Mouse (Mus musculus): ENCODE data around the gene Fgfr2.
"Not testable (repeated sequence)": the region's sequence is repeated elsewhere in the genome, so short reads cannot be mapped to it uniquely, and the experiment has no call there.

Fgfr2 gene

DNA sequence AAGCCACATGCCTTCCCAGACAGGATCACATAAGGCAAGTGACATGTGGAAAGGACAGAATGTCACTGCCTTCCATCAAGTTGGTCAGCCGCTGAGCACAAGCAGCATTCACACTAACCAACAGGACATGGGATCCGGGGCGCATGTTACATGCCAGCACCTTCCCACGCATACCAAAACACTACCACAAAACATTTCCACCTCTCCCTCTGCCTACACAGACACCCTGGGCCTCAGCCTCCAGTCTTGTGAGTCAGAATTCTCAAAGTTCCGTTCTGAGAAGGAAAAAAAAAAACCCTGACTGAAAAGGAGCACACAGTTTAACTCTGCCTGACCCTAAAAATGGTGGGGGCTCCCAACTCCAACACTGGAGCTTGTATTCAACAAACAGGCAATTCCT, 2955.9 kb downstream of the Fgfr2 start:
- DNase-seq = peak; percentile 4

DNA sequence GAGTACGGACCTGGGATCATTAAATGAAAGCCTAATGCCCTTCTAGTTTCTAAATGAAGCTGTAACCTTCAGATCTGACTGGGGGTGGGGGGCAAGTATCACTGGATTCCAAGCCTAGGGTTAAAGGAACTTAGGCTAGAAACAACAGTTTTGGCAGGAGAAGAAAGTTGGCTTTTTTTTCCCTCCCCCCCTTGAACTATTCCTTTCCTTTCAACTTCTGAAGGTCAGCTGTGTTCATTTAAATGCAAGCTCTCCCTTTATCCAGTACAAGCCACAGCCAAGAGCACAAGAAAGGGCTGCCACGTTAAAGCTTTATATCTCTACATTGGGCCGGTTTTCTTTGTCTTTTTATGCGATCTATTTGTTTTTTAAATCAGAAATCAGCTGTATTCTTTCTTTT, 2957.0 kb downstream of the Fgfr2 start:
- DNase-seq = no peak

DNA sequence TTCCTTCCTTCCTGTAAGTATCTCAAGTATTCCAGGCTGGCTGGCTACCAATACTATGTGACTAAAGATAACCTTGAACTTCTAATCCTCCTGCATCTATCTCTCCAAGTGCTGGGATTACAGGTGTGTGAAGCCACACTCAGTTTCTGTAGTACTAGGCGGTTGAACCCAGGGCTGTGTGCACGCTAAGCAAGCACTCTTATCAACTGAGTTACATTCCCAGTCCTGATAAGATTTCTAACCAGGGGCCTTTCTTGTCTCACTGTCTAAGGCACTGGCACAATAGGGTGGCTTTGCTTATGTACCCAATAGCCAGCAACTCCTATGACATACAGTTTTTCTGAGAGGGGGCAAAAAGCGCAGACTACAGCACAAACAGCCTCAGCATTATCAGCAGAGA, 2957.7 kb downstream of the Fgfr2 start:
- no peak for DNase-seq

DNA sequence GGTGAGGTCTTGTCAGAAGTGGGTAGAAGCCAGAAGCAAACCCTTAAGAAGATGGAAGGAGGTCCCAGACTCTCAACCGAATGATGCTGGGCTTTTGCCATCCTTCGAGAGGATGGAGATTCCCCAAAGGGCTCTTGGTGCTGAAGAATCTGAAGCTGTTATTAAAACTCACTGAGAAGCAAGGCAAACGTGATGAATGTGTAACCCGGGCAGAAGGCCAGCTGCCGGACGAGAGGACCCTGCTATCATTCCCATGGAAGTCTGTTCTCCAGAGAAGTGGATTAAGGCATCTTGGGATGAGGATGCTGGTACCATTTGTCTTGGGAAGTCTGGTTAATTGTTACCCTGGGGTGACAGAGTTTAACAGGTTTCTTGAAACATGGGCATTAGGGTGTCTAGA, 2960.4 kb downstream of the Fgfr2 start:
- no peak for DNase-seq

DNA sequence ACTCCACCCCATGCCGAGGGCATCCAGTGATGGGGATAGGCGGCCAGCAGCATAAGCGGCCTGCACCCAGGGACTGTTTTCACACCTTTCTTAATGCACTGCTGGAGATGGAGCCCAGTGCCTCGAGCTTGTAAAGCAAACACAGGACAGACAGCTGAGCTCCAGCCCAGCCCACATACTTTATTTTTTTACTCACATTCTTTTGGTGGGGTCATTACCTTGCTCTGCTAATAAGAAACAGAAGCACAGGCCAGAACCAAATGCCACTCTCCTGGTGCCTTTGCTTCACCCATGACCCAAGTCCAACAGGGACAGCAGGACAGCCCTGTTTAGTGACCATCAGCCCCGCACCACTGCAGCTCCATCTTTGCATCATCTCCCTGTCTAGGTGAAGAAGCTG, 2961.6 kb downstream of the Fgfr2 start:
- DNase-seq = no peak

DNA sequence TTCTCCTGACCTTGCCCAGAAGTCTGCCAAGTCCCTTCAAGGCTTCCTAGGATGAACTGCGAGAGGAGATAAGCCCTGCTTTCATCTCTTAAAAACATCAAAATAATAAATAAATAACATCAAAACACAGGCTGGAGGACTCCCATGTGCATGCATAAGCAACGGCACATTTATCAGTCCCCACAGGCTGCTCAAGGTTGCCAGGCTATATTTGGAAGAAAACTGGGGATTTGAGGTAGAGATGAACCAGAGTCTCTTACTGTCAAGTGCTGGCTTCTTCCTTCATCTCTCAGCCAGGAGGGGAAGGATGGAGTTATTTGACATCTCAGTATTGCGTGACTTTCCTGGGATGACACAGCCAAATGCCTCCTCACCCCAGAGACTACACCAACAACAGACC, 2964.3 kb downstream of the Fgfr2 start:
- DNase-seq = no peak

DNA sequence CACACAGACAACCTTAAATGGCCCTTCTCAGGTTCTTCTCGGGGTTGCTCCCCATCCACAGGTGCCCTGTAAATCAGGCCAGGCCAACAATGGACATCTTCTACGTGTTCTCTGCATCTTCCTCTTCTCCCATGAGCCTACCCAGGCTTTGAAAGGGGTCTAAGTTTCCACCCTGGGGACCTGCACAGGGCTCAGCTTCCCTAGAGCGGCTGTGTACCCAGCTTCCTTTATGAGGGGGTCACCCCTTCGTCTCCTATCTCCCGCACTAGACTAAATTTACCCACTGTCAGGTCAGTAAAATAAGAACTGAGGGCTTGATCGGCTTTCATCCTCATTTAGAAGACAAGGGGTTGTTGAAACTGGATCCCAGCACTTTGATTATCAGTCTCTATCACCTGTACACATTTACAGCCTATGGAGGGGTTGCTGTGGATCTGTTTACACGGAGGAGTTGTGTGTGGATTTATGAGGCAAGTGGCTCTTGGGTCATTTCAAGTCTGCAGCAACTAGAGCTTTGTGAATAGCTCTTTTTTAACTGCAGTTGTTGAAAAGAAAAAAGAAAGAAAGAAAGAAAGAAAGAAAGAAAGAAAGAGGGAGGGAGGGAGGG, 2969.7 kb downstream of the Fgfr2 start:
- DNase-seq = no peak

DNA sequence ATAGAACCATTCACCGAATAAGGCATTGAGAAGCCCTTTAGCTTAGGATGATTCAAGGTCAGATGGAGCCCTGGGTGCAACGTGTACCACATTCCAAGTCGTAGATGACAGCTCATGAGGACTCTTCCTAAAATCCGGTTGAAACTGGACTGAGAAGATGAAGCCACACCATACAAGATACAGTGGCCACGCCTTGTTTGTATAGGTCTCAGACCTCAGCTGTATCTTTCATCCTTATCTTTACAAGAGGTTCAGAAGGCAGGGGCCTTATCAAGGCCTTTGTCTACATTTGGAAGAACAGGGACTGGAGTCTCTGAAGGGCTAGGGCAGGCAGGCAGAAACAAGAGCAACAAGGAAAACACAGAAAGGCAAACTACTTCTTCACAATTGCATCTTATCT, 2974.2 kb downstream of the Fgfr2 start:
- DNase-seq = no peak

DNA sequence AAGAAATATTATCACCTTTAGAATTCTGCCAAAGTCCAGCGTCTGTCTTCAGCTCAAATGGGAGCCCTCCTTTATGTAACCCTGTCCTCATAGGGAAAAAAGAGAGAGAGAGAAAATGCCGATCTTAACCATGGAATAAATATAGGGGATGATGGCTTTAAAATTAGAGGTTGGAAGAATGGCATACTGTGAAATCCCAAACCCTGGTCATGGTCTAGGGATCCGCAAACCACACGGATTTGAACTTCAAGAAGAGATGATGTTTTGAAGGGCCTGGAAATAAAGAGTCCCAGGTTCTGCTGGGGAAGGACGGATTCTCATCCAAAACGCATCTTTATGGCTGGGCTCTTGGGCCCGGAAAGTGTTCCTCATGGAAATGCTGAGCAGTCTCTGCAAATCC, 2975.9 kb downstream of the Fgfr2 start:
- no peak for DNase-seq

DNA sequence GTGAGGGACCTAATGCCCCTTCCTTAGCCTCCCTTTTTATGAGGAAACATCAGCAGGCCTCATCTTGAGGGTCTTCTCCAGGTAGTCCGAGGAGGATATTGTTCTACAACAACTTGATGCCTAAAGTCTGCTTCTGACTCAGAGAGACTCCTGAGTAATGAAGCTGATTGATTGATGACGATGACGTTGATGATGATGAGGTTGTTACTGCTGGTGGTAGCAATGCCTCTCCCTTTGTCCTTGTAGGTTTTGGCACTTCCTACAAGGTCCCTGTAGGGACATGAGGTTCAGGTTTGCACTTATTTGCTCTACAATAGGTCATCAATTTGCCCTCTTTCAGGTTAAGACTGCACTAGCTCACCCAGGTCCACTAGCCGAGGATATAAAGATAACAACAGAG, 2977.9 kb downstream of the Fgfr2 start:
- DNase-seq = no peak

DNA sequence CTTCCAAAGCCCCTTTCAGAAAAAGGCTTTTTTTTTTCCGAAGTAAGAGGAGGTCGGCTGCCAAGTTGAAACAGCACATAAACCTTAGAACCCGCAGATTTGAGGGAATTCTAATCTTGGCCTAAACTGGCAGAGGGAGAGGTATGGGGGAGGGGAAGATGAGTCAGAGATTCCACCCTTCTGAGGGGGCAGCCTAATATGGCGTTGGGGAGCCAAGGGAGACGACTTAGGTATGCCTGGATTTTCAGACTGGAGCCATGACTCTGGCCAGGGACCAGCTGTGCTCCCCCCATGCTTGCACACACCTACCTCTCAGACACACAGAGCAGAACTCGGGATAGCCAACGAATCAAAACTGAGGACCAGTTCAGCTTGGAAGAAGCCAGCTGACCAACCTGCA, 2979.8 kb downstream of the Fgfr2 start:
- no peak for DNase-seq

DNA sequence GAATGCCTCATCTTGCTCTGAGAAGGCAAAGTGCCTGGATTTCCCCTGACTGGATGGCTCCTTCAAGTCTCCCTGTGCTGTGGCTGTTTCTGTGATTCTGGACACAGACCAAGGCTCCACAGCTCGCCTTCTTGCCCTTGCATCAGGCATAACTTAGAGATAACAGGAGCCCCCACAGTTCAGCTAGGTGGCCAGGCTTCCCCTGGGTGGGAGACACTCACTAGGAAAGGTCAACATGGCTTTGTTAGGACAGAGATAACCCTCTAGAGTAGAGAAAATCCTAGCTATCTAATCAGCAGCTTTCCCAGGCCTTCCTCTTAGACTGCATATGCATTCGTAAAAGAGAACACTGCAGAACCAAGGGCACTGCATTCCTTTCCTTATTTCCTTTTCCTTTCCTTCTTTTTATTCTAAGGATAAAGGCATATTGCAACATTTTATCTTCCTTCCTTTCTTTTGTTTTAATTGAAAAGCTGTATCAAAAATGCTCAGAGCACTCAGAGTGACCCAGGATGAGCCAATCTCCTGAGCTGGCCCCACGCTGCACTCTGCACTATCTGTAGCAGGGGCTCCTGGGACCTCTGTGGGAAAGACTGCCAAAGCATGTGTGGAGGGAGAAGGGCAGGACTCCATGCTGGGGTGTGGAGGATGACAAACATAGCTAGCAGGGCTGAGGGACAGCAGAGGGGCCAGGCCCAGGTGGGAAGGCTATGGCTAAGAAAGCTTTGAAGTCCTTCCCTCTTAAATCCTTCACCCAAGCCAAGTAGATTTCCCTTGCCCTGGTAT, 2981.9 kb downstream of the Fgfr2 start:
- no peak for DNase-seq

DNA sequence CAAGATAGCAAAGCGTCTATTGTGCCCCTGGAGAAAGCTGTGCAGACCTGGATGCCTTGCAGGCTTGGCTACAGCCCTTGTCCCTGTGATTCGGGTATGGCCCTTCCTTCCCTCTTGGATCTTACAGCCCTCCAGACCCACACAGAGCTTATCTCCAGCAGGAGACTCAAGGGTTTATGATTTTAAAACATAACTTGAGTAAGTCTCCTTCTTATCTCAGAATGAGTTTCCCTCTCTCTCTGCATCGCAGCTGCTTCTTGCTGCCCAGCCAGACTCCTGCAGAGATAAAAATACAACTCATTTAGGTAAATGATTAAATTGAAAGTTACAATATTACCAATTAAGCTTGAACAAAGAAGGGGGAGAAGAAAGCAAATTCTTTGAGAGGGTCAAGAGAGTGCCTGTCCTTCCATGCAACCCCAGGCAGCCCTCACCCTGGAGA, 2988.2 kb downstream of the Fgfr2 start:
- no peak for DNase-seq

DNA sequence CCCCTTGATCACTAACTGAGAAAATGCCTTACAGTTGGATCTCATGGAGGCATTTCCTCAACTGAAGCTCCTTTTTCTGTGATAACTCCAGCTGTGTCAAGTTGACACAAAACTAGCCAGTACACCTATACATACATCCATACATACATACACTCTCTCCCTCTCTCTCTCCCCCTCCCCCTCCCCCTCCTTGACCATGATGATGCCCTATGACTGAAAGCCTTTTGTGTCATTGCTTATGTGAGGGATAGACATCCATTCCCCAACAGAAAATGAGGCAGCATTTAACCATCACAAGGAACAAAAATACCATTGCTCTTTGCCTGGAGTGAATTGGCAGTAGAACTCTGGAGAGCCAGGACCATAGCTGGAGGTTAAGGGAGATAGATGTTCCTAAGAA, 2988.7 kb downstream of the Fgfr2 start:
- DNase-seq = not testable (repeated sequence)

DNA sequence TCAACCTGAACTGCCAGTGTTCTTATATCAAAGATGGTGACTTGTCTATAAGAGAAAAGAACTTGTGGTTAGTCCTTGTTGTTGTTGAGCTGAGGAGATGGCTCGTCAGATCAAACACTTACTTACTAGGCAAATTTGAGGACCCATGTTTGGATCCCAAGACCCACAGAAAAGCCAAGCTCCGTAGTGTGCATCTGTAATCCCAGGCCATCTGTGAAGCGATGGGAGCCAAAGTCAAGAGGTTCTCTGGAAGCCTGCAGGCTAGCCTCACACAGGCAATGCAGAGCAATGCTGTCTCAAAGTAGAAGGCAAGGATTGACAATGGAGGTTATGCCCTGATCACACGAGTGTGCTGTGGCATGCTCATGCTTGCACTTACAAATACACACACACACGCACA, 2992.9 kb downstream of the Fgfr2 start:
- DNase-seq = no peak

DNA sequence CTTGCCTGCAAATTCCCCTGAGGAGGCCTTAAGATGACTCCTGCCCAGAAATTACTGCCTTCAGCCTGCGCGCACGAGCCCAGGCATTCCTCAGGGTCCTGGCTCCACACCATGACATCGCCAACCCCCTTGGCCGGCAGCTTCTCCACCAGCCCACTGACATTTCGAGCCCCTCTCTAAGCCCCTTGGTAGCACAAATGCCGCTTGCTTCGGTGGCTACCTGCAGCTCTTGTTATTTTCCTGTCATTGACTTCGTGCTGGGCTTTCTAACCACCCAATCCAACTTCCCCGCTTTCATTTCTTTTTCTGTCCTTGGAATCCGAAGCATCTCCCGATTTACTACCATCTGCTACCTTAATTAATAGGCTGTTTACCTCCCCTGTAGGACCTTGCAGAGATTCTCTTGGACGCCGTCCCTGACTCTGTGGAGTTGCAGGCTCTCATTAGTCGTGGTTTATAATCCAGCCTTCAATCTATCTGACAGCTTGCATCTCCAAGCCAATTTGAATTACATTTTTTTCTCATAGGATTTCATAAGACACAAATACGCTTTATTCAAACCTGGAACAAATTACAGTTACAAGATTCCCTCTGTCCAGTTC, 2993.7 kb downstream of the Fgfr2 start:
- DNase-seq = no peak

DNA sequence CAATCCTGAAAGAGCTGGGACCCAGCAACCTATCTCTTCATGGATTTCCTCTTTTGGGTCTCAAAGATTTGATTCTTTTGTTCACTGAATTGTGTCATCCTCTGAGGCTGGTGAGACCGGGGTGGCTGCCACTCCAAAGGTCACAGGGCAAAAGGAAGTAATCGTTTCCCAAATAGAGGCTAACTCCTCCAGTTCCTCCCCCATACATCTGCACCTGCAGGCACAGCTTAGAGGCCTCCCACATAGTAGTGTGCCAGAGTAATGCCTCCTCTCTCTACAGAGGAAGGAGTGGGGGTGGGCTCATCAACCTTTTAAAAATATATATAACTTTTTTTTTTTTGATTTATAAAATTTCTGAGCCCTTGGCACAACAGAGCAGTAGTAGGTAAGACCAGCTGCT, 3001.6 kb downstream of the Fgfr2 start:
- peak; percentile 4 for DNase-seq

DNA sequence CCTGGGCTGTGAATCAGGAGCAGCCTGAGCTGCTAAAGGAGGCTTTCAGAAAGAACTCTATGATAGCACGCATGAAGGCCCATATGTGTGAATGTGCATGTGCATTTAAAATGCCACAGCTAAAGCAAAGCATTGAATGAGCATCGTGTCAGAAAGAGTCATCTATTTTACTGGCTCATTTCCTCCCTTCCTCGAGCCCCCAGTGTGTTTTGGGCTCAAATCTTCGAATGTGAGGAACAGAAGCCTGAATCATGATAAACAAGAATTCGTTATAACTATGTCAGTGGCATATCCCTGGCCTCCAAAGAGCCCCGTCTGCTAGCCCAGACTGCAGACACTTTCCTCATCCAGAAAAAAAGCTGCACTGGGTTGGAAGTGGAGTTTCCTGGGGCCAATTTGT, 3003.7 kb downstream of the Fgfr2 start:
- DNase-seq = no peak

DNA sequence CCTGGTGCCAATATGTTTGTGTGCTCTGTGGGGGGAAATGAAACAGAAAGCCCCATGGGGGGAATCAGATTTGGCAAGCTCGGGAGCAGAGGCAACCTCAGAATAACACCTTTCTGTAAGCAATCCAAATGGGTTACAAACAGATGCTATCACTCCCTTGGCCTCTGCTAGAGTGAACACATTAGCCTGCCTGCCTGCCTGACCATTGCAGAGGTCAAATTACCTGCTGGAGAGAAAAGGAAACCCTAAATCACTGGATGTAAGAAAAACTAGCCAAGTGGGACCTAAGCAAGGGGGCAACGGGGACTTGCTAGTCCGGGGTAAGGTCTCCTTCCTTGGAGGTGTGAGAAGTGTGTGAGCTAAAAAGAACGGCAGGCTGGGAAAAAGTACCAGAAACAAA, 3004.4 kb downstream of the Fgfr2 start:
- DNase-seq = no peak

DNA sequence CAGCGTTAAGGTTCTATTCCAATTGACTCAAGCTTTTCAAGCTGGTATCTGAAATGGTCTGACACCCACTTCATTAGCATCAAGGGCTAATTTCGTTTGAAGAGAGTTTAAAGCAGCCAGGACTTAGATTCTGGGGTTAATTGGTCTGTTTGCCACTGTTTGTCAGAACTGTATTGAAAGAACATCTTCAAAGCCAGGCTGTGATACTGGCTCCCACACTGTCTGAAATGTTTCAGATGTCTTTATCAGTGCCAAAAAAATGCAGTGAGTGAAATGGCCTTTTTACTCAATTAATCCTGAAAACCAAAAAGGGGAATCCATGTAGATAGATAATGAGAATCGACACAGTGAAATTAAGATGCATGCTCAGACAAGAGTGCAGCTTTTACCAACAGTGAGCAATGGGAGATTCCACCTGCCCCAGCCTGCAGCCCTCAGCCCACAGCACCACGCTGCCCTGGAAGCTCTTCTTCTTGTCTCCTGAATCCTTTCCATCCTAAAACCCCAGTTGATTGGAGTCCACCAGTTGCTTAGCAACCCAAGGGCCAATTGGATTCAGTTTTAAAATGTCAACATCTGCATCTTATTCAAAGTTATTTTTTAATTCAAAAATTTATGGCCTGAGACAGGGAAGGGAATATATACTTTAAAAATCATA, 3005.6 kb downstream of the Fgfr2 start:
- DNase-seq = no peak

DNA sequence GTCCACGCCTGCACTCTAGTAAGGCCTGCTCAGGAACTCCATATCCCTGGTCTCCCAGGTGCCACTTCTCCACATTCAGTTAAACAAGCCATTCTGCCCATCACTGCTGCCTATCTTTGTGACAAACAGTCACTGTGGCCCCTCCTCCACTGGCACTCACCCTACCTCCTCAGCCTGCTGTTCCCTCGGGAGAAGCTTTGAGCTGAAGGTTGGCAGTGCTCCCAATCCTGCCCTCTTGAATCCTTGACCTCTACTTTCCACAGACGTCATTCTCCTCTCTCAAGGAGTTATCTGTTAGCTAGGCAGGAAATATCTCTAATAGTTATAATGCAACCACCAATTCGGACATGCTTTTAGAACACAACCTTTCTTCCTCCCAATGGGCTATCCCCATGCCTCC, 3008.7 kb downstream of the Fgfr2 start:
- no peak for DNase-seq

Data from right cerebral cortex, adult 18-20 months (tissue).